Mouse (Mus musculus) forebrain, embryonic 12.5 days (tissue): ENCODE data around the gene Sbk1. TPM values are rescaled to one million over a fixed set of nuclear protein-coding genes. Genes with fewer than 3 reads are reported as not detected.

Experiments used
- ATAC-seq: fragments of 200-750 bp; cut with Nextera tagmentation; 2 replicates; pipeline ENCODE4 v1.8.0; 2017; ENCODE audit warnings: moderate TSS enrichment; ENCODE audit not compliant: low FRiP score
- H3K27ac ChIP-seq: fragments of 300-500 bp; sonication (generic); 2 replicates; pipeline ENCODE4 v1.5.1; 2016; ENCODE audit warnings: mild to moderate bottlenecking
- H3K27me3 ChIP-seq: fragments of 300-500 bp; sonication (generic); 2 replicates; pipeline ENCODE4 v1.6.1; 2016; ENCODE audit warnings: mild to moderate bottlenecking
- H3K36me3 ChIP-seq: fragments of 300-500 bp; sonication (generic); replicated peaks from 2 replicates; pipeline ENCODE4 v1.6.1; 2016; ENCODE audit warnings: mild to moderate bottlenecking
- H3K4me1 ChIP-seq: fragments of 300-500 bp; sonication (generic); 2 replicates; pipeline ENCODE4 v1.6.1; 2016
- H3K4me2 ChIP-seq: fragments of 300-500 bp; sonication (generic); 2 replicates; pipeline ENCODE4 v1.6.1; 2016; ENCODE audit warnings: mild to moderate bottlenecking, moderate library complexity
- H3K4me3 ChIP-seq: fragments of 300-500 bp; sonication (generic); replicated peaks from 2 replicates; pipeline ENCODE4 v1.5.1; 2016; ENCODE audit warnings: mild to moderate bottlenecking
- H3K9ac ChIP-seq: fragments of 300-500 bp; sonication (generic); 2 replicates; pipeline ENCODE4 v1.6.1; 2016; ENCODE audit warnings: mild to moderate bottlenecking
- H3K9me3 ChIP-seq: fragments of 300-500 bp; sonication (generic); 2 replicates; pipeline ENCODE4 v1.6.1; 2016
- WGBS: fragments of 180-500 bp; shearing (Covaris S2); methylation state at CpG from one replicate; pipeline ENCODE4 v1.1.7; 2016; 5-methylcytosine and 5-hydroxymethylcytosine counted together
- polyA plus RNA-seq: library from polyadenylated mRNA; unstranded; fragments of >200 nt; fragmentation: Nextera tagmentation; extraction: Ambion mirVana; gene quantifications from 2 replicates; pipeline ENCODE4 v1.2.1, GENCODE M21; 2016

The Sbk1 gene
- polyA plus RNA-seq, 1 experiment from 2014 or later, result 264 TPM

DNA sequence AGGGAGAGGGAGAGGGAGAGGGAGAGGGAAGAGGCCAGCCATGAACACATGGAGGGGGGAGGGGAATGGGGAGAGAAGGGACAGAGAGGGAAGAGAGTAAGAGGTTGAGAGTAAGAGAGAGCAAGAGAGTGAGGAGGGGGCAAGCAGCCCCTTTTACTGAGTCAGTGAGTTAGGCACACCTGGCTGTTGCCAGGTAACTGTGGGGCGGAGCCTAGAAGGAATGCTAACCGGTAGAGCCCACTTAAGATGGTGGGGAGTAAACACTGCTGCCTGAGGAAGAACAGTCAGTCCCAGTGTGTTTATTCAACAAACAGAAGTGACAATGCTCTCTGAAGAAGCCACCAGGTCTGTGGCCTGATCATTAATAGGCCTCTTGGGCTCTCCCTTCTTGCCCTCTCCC is 58.3 kb downstream of the Sbk1 start:
- no peak overlapping the region for H3K27ac ChIP-seq
- WGBS, result 73% methylated on average over 2 of the region's 2 CpGs
- H3K4me1 ChIP-seq, result no peaks in the 10 kb centered on the region
- no peaks in the 10 kb centered on the region for H3K27me3 ChIP-seq
- H3K9ac ChIP-seq, result no peak overlapping the region
- no peak for ATAC-seq
- no peak overlapping the region for H3K4me3 ChIP-seq
- H3K36me3 ChIP-seq, result no peaks in the 10 kb centered on the region
- H3K9me3 ChIP-seq, result no peaks in the 10 kb centered on the region
- H3K4me2 ChIP-seq, result no peak overlapping the region

DNA sequence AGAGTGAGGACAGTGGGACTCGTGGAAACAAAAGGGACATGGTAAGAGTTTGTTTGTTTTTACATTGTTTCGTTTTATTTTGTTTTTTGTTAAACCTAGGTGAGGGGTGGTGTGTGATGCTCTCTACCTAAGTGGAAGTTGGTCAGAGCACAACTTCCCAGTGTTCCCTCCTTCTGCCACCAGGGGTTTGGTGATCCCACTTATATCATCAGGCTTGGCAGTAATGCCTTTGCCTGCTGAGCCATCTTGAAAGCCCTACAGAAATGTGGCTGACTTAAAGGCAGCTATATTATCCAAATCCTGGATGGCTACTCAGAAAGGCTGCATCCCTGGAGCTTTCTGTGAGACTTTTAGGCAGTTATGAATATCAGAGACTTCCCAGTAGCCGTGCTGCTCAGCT is 60.3 kb downstream of the Sbk1 start:
- WGBS, result 81% methylated on average over 3 of the region's 3 CpGs
- Histone ChIP-seq H3K4me1 (no peaks in the 10 kb centered on the region), H3K9ac (no peak overlapping the region), H3K9me3 (no peaks in the 10 kb centered on the region), H3K36me3 (no peaks in the 10 kb centered on the region), H3K4me3 (no peak overlapping the region), H3K27me3 (no peaks in the 10 kb centered on the region), H3K4me2 (no peak overlapping the region), H3K27ac (no peak overlapping the region)
- no peak for ATAC-seq

DNA sequence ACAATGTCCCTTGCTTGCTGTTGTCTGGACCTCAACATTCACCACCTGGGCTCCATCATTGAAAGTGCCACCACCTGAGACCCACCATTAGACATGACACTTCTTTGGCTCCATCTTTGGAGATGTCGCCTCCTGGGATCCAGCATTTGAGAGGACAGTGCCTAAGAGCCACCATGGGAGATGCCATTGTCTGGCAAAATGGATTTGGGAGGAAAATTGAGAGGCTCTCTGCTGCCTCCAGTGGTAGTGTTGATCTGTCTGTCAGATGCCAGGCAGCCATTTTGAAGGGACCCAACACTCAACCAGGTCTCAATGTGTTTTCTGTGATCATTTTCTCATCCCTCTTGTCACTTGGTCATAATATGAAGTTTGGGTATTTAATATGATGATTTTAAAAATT is 63.1 kb downstream of the Sbk1 start:
- no peak overlapping the region for H3K4me3 ChIP-seq
- no peaks in the 10 kb centered on the region for H3K4me1 ChIP-seq
- no peak overlapping the region for H3K9ac ChIP-seq
- H3K9me3 ChIP-seq, result no peaks in the 10 kb centered on the region
- no peak overlapping the region for H3K4me2 ChIP-seq
- H3K27me3 ChIP-seq, result no peaks in the 10 kb centered on the region
- no peak overlapping the region for H3K27ac ChIP-seq
- ATAC-seq, result no peak
- WGBS, result 88% methylated on average over 1 of the region's 1 CpGs
- H3K36me3 ChIP-seq, result no peaks in the 10 kb centered on the region

DNA sequence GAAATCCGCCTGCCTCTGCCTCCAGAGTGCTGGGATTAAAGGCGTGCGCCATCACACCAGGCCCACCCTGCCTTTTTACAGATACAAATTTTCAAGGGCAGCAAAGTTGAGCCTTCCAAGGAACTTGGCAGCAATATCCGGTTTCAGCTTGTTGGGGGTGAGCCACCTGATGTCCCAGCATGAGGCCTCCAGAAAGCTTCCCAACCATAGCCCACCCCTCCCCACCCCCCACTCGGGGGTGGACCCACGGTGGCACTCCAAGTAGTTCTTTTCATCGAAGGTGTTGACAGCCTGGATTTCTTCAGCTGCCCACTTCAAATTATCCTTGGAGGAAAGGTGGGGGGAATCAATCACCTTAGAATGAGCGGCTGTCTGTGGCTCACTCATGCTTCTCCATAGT is 66.5 kb downstream of the Sbk1 start:
- Histone ChIP-seq H3K27ac (no peak overlapping the region), H3K36me3 (no peaks in the 10 kb centered on the region), H3K4me1 (no peaks in the 10 kb centered on the region), H3K9ac (no peak overlapping the region), H3K27me3 (no peaks in the 10 kb centered on the region; the same call in 1 of the 2 replicates), H3K4me3 (no peak overlapping the region), H3K9me3 (no peaks in the 10 kb centered on the region), H3K4me2 (no peak overlapping the region)
- no peak for ATAC-seq
- 85% methylated on average over 8 of the region's 8 CpGs for WGBS

DNA sequence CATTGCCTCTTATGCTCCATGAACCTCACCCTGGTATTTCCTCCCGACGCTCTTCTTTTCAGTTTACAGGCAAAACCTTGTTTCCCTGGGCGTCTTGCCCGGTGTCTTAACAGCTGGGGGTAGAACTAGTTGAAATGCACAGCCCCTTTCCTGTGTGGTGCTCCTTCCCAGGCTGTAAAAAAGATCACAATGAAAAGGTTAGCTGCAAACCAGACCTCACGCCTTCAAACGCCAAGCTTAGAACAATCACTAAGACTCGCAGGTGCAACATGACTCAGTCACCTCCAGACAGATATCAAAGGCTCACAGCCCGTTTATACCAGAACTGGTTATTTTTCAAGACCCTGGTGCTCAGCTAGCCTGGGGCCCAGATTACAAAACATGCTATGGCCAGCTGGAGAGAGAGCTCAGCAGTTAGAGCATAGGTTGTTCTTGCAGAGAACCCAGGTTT is 67.1 kb downstream of the Sbk1 start:
- Histone ChIP-seq H3K9ac (no peak overlapping the region), H3K27ac (no peak overlapping the region), H3K9me3 (no peaks in the 10 kb centered on the region), H3K36me3 (no peaks in the 10 kb centered on the region), H3K4me3 (no peak overlapping the region), H3K27me3 (no peaks in the 10 kb centered on the region; the same call in 1 of the 2 replicates), H3K4me1 (no peaks in the 10 kb centered on the region), H3K4me2 (no peak overlapping the region)
- ATAC-seq, result no peak
- WGBS, result 85% methylated on average over 8 of the region's 8 CpGs

DNA sequence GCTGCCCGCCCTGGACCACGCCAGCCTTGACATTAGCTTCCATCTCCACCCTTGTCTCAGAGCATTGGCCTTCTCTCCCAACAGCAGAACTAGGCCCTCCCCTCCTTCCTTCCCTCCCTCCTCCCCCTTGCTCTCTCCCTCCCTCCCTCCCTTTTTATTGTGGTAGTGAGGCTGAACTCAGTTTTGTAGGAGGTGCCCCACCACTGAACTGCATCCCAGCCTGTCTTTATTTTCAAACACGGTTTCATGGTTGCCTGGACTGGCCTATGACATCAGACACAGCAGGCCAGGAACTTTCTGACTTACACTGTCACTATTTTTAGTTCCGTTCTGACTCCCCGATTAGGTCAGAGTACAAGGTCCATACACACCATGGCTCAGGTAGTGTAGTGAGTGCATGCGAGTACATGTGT is 67.8 kb downstream of the Sbk1 start:
- no peak overlapping the region for H3K4me3 ChIP-seq
- no peak overlapping the region for H3K9ac ChIP-seq
- H3K4me2 ChIP-seq, result no peak overlapping the region
- H3K4me1 ChIP-seq, result no peaks in the 10 kb centered on the region
- H3K9me3 ChIP-seq, result no peaks in the 10 kb centered on the region
- no peak for ATAC-seq
- WGBS, result 78% methylated on average over 6 of the region's 6 CpGs
- H3K36me3 ChIP-seq, result no peaks in the 10 kb centered on the region
- H3K27ac ChIP-seq, result no peak overlapping the region
- H3K27me3 ChIP-seq, result no peaks in the 10 kb centered on the region; the same call in 1 of the 2 replicates

DNA sequence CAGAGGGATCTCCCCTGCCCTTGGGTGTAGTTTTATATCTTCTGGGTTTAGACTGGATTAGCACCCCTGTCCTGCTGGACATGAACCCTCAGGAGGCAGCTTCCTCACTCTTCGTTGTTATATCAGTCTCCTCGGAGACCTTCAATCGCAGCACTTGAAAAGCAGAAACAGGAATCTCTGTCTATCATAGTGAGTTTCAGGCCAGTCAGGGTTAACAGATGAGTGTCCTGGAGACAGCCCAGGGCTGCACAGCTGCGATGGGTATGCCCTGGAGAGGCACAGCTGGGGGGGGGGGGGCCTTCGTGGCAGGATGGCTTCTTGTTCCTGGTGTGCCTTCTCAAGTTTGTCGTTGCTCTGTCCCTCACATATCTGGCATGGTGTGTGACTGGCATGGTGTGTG is 68.5 kb downstream of the Sbk1 start:
- no peak for ATAC-seq
- Histone ChIP-seq H3K27me3 (no peaks in the 10 kb centered on the region; the same call in 1 of the 2 replicates), H3K9ac (no peak overlapping the region), H3K4me3 (no peak overlapping the region), H3K4me1 (no peaks in the 10 kb centered on the region), H3K36me3 (no peaks in the 10 kb centered on the region), H3K9me3 (no peaks in the 10 kb centered on the region), H3K27ac (no peak overlapping the region), H3K4me2 (no peak overlapping the region)
- 66% methylated on average over 6 of the region's 6 CpGs for WGBS

Other genes starting within 250 kb of the Sbk1 start
- 1.9 and 2.3 TPM in 2 replicates for gene Gsg1l, start 190.2 kb upstream of the Sbk1 start, polyA plus RNA-seq
- gene Xpo6, start 72.1 kb upstream of the Sbk1 start, polyA plus RNA-seq, result 74.4 and 74.8 TPM in 2 replicates
- gene Lat, start 97.0 kb downstream of the Sbk1 start, polyA plus RNA-seq, result 1.7 and 1.9 TPM in 2 replicates
- gene Spns1, start 104.8 kb downstream of the Sbk1 start, polyA plus RNA-seq, result 55.8 and 64.9 TPM in 2 replicates
- 3.9 and 4.6 TPM in 2 replicates for gene Nfatc2ip, start 124.1 kb downstream of the Sbk1 start, polyA plus RNA-seq
- 0.40 TPM in 1 of 2 replicates, not detected in the other for gene Cd19, start 142.3 kb downstream of the Sbk1 start, polyA plus RNA-seq
- 20.2 and 20.6 TPM in 2 replicates for gene Rabep2, start 156.1 kb downstream of the Sbk1 start, polyA plus RNA-seq
- 0.23 and 0.43 TPM in 2 replicates for gene Atp2a1, start 190.5 kb downstream of the Sbk1 start, polyA plus RNA-seq
- 57.7 and 60.2 TPM in 2 replicates for gene Sh2b1, start 202.8 kb downstream of the Sbk1 start, polyA plus RNA-seq
- 113 and 119 TPM in 2 replicates for gene Tufm, start 214.7 kb downstream of the Sbk1 start, polyA plus RNA-seq
- 76.6 and 92.6 TPM in 2 replicates for gene Atxn2l, start 230.8 kb downstream of the Sbk1 start, polyA plus RNA-seq